Mouse (Mus musculus) kidney, adult 8-10 months (tissue): ENCODE measurements around the gene Nim1k.
"Not testable (repeated sequence)": the region's sequence is repeated elsewhere in the genome, so short reads cannot be mapped to it uniquely, and the experiment has no call there.

ENCODE experiments used
- DNase-seq, 2 experiments: peaks; one replicate each; pipeline ENCODE4 v3.0.0; 2022

Nim1k gene

DNA sequence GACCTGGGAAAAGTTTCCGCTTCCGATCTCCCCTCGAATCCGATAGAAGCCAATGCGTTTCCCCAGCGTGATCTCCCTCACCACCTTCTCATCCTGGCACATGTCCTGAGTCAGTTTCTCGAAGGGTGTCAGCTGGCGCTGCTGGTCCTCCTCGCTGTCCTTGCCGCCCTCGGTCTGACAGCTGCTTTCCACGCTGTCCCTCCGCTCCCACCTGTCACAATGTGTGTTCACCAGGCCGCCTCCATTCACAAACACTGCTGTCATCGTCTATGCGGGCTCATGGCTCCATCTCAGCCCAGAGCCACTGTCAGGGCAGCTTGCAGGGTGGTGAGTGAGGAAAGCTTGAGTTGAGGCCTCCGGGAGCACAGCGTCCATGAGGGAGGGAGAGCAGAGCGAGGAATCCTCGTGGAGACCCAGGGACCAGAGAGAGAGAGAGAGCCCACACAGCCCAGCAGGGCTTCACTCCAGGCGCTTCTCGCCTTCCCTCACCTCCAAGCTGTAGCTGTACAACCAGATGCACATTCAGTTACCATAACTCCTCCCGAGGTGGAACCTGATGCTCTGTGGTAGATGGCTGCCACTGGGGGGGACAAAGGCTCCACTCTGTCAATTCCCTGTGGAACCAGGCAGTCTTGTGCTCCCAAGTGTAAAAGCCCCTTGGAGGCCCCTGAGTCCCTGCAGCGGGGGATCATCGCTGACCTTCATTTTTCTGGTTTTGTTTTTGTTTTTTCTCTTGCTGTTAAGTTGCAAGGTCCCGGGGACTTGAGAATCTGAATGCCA lies 27.9 kb downstream of the Nim1k start:
- no peak for DNase-seq

DNA sequence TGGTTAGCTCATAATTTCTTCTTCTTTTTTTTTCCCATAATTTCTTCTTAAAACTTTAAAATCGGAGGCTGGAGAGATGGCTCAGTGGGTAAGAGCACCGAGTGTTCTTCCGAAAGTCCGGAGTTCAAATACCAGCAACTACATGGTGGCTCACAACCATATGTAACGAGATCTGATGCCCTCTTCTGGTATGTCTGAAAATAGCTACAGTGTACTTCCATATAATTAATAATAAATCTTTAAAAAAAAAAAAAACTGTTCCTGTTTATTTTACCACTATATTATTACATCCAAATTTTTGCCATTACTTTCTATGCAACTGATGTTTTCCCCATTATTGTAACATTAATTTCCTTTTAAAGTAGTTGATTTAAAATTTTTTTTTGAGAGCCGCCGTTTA lies 31.1 kb downstream of the Nim1k start:
- DNase-seq: no peak

DNA sequence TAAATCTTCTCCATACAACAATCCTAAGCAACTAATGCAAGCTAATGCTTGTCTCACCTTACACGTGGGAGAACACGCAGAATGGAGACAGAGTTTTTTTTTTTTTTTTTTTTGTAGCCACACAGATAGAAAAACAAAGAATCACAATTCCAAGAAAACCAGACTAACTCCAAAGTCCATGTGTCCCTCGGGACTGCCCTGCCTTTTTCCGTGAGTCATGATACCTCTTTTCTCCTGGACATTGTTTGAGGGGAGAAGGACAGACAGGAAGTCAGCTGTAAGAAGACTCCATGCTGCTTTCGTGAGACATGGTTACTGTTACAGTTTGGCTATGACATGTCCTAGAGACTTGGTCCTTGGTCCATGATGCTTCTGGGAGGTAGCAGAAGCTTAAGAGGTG lies 32.3 kb downstream of the Nim1k start:
- no peak for DNase-seq

DNA sequence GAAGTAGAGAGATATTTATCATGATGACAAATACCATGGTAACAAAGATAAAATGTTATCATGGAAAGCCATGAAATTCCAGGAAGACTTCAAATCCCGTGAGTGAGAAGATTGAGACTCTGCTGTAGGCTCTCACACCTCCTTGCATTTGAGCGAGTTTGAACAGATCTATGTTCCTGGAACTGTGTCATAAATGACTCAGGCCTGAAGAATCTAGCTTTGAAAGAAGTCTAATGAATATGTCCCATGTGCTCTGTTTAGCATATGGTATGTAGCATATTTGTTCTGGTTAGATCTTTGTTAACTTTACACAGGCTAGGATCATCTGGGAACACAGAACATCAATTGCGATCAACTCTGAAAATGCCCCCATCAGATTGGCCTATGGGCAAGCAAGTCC lies 33.2 kb downstream of the Nim1k start:
- DNase-seq: no peak

DNA sequence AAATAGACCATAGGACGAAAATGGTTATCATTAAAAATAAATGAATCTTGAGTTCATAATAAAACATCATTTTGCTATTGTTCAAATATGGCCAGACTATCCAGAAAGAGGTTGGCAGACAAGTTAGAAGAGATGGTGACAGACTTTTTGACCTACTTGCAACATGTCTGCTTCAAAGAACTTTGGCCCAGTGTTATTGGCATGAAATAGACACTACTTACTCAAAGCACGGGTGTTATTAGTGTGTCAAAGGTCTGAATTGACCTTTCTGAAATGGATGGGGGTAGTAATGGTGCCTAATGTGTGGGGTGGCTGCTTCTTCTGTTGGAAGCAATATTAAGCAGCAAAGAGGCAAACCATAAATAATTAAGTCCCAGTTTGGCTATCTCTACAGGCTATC lies 39.6 kb downstream of the Nim1k start:
- no peak for DNase-seq

DNA sequence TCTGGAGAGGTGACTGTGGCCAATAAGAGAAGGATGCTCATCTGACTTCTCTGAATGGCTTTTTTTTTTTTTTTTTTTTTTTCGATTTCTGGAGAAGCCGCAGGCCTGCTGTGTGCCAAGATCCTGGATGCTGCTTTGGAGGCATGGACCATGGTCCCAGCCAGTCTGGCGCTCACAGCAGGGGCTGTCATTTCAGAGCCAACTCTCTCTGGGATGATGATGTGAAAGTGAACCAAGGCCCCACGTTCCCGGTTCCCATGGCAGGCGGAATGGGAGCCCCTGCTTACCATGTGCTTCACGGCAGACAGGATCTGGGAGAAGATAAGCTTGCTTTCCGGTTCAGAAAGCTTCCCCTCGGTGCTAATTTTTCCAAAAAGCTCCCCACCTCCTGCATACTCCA lies 41.9 kb downstream of the Nim1k start:
- DNase-seq: no peak

DNA sequence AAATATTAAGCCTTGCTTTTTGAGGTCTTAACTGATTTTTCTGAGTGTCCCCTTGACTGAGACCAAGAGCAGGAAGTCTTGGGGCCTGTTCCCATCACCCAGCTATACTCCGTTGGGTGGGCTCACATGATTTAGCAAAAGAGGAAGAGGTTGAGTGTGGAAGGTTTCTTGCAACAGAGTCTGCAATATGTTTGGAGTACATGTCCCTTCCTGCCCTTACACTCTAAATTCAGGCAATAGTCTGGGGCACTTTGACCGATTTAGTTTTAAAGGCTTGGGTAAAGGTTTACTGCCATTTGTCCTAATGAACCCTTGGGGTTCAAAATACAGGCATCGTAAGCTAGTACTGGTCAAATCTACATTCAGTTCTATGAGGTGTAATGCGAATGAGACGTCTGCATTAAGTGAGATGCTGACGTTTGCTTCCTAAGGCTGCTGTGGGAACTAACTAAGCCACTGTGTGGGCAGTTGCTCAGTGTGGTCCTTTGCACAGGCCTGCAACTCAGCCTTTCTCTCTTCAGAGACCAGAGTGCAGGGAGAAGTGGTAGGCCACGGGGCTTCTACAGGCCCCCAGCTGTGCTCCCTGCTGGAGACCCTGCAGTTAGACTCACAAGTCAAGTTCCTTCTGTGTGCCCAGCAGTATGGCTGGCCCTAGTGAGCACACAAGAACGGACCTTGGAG lies 42.4 kb downstream of the Nim1k start:
- DNase-seq: no peak

DNA sequence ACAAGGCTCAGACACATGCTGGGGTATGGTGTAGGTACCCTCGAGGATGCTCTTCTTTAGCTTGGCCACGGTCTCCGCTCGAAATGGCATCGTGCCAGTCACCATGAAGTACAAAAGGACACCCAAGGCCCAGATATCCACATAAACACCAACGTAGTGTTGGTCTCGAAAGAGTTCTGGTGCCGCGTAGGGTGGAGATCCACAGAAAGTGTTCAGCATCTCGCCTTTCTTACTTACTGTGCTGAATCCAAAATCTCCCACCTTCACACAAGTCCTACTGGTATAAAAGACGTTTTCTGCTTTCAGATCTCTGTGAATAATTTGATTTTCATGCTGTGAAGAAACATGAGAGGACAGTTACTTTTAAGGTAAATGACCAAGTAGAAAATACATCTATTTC lies 43.2 kb downstream of the Nim1k start:
- DNase-seq: no peak

DNA sequence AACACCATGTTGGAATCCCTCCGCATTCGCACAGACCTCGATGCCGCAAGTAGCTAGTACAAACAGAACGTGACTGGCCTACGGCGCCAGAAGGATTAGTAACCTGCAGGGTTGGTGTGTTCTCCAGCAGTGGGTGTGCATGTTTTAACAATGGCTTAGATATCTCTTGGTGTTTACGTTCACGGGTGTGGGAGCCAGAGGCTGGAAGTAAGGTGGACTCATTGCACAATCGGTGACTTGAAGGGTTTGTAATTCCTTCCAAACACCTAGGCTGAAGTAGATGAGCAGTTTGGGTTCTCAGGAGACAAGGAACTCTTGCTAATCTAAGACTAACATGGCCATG lies 45.4 kb downstream of the Nim1k start:
- DNase-seq: no peak

DNA sequence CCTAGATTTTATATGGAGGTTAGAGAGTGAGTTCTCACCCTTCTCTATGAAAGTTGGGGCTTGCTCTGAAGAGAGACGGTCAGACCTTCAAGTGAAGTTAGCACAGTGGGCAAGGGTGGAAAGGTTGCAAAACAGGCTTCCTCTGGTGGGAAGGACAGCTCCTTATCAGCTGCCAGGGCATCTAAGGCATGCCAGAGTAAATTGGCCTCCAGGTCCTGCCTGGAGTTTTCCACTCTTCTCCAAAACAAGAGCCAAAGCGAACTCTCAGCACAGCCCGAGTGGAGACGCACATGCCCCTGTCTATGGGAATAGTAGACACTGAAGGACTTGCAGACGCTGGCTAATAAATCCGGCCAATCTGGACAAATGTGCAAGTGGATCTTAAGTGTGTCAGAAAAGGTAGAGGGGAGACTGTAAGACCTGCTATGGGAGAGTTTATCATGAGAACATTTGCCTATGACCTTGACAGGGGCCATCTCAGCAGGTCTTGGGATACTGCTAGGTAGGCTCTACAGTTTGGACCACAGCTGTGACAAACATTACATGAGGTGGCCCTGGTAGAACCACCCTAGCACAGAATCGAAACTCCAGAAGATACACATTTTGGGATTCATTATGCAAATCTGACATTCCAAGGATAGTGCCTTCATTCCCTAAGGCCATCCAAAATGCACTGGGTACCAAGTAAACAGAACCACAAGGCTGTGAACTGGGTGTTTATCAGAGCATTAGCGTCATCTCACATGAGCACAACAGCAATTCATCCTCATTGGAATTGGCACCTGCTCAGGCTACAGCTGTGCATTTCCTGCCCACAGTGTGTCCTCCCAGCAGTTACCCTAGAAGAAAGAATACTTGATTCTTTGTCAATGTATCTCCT lies 46.1 kb downstream of the Nim1k start:
- no peak for DNase-seq

DNA sequence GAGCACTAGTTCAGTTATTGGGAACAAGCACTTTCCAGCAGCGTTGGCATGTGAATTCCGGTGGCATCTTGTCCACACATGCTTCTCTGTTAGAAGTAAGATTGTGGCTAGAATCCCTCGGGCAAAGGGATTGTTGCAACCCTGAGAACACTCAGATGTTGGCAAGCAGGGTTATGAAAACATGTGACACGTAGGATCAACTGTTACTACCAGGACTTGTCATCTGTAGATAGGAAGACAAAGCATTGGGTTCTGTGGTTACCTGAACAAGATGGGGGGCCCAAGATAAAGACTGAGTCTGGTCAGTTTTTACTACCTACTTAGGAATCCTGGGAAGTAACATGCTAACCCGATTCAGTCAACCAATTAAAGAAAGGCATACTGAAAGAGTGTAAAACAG lies 46.7 kb downstream of the Nim1k start:
- DNase-seq: no peak

DNA sequence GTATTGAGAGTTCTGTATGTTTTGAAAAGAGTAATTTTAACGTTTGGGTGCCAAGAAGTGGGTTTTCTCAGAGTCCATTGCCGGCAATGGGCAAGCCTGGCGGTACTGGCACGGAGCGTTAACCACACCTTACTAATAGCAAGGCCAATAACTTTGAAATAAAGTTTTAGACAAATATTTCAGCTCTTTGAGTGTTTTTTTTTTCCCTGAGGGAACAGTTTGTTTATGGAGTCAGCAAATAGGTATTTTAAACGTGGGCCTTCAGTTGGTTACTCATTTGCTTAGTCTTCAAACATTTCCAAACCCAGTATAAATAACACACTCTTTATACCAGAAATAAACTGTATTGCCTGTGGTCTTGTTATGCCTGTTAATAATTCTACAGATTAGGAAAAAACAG lies 47.8 kb downstream of the Nim1k start:
- DNase-seq: peak in 1 of 2 experiments; percentile 45

DNA sequence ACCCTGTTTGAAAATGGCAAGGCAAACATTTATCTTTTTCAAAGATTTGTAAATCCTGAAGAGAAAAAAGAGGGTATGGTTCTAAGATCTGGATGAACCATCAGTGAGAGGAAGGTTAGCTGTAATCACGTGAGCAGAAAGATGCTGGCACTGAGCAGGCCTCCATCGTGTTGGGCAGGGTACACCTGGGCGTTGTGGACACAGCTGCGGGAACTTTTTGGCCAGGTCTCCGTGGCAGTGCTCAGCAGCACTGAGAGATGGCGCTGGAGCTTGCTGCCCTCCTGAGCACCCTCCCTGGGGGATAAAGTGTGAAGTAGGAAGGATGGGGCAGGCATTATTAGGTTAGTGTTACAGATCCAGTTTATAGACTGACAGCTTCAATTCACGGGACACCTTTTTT lies 48.7 kb downstream of the Nim1k start:
- no peak for DNase-seq

DNA sequence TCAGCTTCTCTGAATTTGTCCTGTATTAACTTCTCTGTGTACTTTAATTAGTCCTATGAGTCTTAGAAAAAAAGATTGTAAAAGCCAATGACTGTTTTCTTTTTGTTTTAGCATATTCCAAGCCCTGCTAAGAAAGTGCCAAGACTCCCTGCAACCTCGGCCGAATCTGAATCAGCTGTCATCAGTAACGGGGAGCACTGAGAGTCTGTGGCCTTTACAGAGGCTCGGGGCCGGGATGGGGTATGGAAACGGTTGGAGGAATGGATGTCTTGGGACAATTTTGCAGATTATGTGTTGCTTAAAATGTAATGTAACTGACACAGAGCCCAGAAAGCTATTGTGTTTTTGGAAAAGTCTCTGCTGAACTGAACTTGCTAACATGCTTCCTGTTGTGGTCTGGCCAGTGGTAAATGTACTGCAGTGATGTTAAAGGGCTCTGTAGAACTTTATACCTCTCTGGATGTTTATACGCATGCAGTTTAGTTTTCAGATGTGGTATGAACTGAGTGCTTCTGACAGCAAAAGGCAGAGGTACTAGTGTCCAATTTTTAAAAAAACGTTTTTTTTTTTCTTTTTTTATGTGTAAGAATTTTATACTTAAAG lies 49.3 kb downstream of the Nim1k start:
- not testable (repeated sequence) for DNase-seq

DNA sequence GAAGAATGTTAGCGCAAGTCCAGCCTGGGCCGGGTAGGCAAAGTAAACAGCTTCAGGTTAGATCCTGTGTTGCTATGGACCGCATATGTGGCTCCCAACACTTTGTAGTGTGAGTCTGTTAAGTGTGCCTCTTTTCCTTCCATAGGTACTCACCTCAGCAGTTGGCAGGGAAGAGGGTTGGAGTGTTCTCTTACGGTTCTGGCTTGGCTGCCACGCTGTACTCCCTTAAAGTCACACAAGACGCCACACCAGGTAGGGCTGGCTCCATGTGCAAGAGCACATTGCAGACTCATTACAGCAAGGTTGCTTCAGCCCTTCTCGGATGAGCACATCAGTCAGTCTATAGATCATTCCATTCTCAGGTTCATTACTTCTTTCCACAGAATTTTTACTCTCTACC lies 51.4 kb downstream of the Nim1k start:
- DNase-seq: no peak

DNA sequence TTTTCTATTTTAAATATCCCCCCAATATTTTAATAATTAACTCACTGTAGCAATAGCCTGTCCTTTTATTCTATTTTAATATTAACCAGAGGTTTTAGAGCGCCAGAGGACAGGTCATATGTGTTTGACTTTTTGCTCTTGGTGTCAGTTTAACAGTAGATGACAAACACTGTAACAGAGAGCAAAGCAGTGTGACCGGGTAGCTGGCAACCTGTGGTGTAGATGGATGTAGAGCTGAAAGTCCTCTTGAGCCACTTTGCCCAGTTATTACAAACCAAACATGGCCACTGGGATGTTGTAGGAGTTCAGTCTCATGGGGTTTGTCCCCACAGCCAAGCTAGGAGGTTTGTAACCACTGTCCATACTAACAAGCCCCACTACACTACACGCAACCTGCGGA lies 57.2 kb downstream of the Nim1k start:
- DNase-seq: peak; percentile 58 to 74

DNA sequence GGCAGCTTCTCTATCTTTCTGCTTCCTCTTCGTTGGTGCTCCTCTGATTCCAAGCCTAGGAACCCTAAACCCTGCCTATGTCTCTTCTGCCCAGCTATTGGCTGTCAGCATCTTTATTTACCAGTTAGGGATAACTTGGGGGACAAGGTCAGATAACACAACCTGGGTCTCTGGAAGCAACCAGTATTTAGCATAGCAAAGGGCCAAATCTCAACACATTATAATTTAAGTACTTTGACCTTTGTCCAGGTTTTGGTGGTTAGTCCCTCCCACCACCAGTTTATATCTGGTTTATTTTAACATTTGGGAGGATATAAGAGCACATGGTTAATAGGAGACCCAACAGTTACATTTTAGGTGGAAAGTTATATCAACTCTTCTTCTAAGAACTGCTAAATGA lies 59.2 kb downstream of the Nim1k start:
- DNase-seq: peak in 1 of 2 experiments; percentile 50

DNA sequence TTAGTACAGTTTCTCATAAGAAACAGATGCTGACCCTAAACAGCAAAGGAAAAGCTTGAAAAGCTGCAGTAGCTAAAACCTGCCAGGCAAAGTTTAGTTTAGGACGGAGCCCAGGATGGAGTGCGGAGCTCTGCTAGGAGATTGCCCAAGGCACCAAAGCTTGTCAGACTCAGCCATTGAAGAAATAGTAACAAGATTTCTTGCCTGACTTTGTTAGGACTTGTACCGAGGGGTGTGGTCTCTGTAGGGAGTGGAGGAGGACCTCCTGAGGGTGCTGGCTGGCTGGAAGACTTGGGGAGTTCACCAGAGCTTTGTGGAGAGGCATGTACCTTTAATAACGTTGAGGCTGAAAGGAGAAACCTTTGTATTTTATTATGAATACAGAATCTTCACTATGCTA lies 60.0 kb downstream of the Nim1k start:
- DNase-seq: no peak

DNA sequence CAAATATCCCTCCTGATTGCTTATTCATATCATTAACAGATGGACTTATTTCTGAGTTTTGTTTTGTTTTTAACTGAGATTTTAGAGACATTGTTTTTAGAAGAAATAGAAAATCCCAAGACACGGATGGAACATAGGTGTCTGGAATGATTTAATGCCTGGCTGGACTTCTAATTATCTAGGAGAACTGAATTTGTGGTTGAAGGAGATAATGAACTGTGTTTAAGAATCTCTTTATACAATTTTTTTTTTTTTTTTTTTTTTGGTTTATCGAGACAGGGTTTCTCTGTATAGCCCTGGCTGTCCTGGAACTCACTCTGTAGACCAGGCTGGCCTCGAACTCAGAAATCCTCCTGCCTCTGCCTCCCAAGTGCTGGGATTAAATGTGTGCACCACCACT lies 63.7 kb downstream of the Nim1k start:
- DNase-seq: not testable (repeated sequence)

DNA sequence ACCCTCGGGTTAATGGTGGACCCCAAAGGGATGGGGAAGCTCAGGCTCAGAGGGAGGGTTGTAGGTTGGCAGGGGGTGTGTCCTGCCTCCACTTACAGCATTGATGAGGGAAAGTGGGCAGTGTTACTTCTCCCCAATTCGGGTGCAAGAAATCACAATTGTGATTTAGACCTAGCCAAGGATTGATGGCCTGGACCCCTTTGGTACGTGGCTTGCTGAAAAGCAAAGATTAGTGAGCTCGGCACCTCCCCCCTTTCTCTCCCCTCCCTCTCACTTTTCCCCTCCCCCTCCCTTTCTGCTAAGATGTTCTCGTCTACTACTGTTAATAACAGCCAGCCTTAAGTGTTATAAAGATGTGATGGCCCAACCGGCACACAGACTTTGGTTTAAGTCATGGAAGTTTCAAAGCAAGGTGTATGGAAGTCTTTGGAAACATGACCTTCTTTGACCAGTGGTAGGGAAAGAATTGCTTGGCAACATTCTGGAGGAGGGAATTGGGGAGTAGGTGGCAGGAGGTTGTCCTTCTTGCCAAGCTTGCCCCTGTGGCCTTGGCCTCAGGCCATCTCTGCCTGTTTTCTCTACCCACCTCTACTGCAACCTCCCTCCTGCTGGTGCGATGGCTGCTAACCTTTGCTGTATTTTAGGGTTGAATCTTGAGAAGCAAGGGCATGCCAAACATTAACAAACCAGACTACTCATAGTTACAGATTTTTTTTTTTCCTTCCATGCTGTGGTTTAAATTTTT lies 64.6 kb downstream of the Nim1k start:
- peak; percentile 85 to 89 for DNase-seq

DNA sequence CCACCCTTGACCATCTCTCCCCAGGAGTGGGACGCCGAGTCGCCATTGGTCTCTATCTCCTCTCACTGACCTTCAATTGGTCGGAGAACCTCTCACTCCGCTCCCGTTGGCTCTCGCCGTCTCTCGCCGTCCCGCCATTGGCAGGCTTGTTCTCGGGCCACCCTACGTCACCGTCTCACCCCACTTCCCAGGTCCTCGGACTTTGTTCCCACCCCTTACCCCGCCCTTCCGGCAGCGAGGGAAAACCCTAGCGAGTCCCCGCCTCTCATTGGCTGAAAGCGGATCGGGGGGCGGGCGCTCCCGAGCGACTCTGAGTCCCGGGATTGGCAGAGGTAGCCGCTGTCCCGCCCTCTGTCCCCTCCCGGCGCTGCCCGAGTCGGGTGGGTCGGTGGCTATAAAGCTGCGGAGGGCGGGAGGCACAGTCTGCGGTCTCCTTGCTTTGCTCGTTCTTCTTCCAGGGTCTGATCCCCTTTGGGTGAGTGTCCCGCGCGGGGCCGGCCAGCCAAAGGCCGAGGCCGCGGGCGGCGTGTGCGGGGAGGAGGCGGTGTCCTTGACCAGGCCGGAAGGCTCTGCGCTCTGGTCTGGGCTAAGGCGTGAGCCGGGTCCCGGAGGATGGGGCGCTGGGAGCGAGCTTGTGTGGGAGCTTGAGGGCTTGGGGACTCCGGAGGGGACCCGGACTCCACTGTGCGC lies 65.5 kb downstream of the Nim1k start, which contains the start of gene Hmgcs1:
TSS of gene Hmgcs1 (plus strand) at position 341 of the 690 bp plus-strand sequence.
- peak; percentile 98 to 100 for DNase-seq

DNA sequence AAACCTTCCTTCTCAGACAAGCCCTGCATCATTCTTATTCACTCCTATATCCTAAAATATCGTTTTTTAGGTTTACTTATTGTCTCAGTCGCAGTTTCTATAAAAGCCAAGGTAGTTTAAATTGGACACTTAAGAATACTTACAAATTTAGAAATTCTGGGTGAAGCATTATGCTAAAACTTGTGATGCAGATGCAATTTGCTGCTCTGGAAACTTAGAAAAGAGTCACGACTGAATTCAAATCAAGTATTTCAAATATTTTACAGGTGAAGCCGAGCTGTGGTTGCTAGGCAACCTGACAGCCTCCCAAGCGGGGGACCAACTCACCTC lies 66.0 kb downstream of the Nim1k start:
- no peak for DNase-seq
